Mouse (Mus musculus) adrenal gland, adult 2 months (tissue): ENCODE measurements around the gene Rad50. TPM values are rescaled to one million over a fixed set of nuclear protein-coding genes. Genes with fewer than 3 reads are reported as not detected.

ENCODE experiments used
- polyA plus RNA-seq: library from polyadenylated mRNA; depleted of rRNA; stranded (reverse); fragments of >200 nt; gene quantifications from 2 replicates; pipeline ENCODE4 v1.2.3, GENCODE M21; 2012; rRNA removed
- total RNA-seq, 2 experiments: library from RNA; stranded (reverse); gene quantifications; 2 replicates each; pipeline ENCODE4 v1.2.3; 2021

The Rad50 gene
- total and polyA plus RNA-seq, 3 experiments = 3.6 to 13.8 (median 11.6) TPM

Other genes starting within 250 kb of the Rad50 start
- not detected for gene Gm9837, start 236.8 kb downstream of the Rad50 start, total RNA-seq
- not detected in 2 replicates for gene Gm9837, start 236.8 kb downstream of the Rad50 start, polyA plus RNA-seq
- not detected for gene Gm9945, start 227.2 kb downstream of the Rad50 start, total RNA-seq
- gene Gm9945, start 227.2 kb downstream of the Rad50 start, polyA plus RNA-seq = not detected in 2 replicates
- under 1 TPM; 0.29 to 0.45 TPM for gene Sowaha, start 227.0 kb downstream of the Rad50 start, total RNA-seq
- gene Sowaha, start 227.0 kb downstream of the Rad50 start, polyA plus RNA-seq = 0.47 and 0.72 TPM in 2 replicates
- gene Sept8, start 188.1 kb downstream of the Rad50 start, total RNA-seq = 10 to 100 TPM; 38.1 to 43.7 TPM
- gene Sept8, start 188.1 kb downstream of the Rad50 start, polyA plus RNA-seq = 32.7 and 46.9 TPM in 2 replicates
- 10 to 100 TPM; 23.0 to 29.8 TPM for gene Kif3a, start 139.9 kb downstream of the Rad50 start, total RNA-seq
- 3.1 and 3.6 TPM in 2 replicates for gene Kif3a, start 139.9 kb downstream of the Rad50 start, polyA plus RNA-seq
- not detected for gene Il4, start 88.7 kb downstream of the Rad50 start, total RNA-seq
- gene Il4, start 88.7 kb downstream of the Rad50 start, polyA plus RNA-seq = not detected in 2 replicates
- gene Il13, start 72.6 kb downstream of the Rad50 start, total RNA-seq = not detected
- not detected in 2 replicates for gene Il13, start 72.6 kb downstream of the Rad50 start, polyA plus RNA-seq
- not detected for gene Il5, start 13.5 kb upstream of the Rad50 start, total RNA-seq
- gene Il5, start 13.5 kb upstream of the Rad50 start, polyA plus RNA-seq = 0.06 and 0.12 TPM in 2 replicates
- 10 to 100 TPM; 22.7 to 35.5 TPM for gene Irf1, start 62.7 kb upstream of the Rad50 start, total RNA-seq
- gene Irf1, start 62.7 kb upstream of the Rad50 start, polyA plus RNA-seq = 43.7 and 59.0 TPM in 2 replicates
- gene Gm17334, start 65.9 kb upstream of the Rad50 start, total RNA-seq = under 1 TPM; 0.43 to 0.45 TPM
- gene Gm17334, start 65.9 kb upstream of the Rad50 start, polyA plus RNA-seq = 1.4 and 1.5 TPM in 2 replicates
- 10 to 100 TPM in 1 of 2 experiments, 1 to 10 TPM in 1; 8.4 to 10.8 TPM for gene Gm12216, start 151.9 kb upstream of the Rad50 start, total RNA-seq
- 8.4 and 9.6 TPM in 2 replicates for gene Gm12216, start 151.9 kb upstream of the Rad50 start, polyA plus RNA-seq
- gene Slc22a5, start 184.3 kb upstream of the Rad50 start, total RNA-seq = 10 to 100 TPM; 38.8 to 41.9 TPM
- 39.3 TPM in 2 replicates for gene Slc22a5, start 184.3 kb upstream of the Rad50 start, polyA plus RNA-seq